Mouse (Mus musculus): ENCODE results near the gene Fam169a. TPM values are rescaled to one million over a fixed set of nuclear protein-coding genes. Genes with fewer than 3 reads are reported as not detected.
A peak's percentile ranks its signal among the peaks of the same experiment; 100 is the strongest.
"Not testable (repeated sequence)": the region's sequence is repeated elsewhere in the genome, so short reads cannot be mapped to it uniquely, and the experiment has no call there.

Fam169a gene
- polyA plus RNA-seq, 1 experiment from 2014 or later, result 0.17 TPM

- Histone ChIP-seq H3K27ac (no peak within 1 kb of the TSS), H3K4me3 (ENCODE audit: inconsistent target) (no peak within 1 kb of the TSS), H3K36me3 (ENCODE audit: inconsistent target) (no peaks in the 10 kb centered on the region), H3K79me2 (ENCODE audit: inconsistent target) (no peaks in the 10 kb centered on the region)
- WGBS (ENCODE audit: missing documents), result 55% methylated on average over 18 of the region's 22 CpGs
Observed at GRCm38 (mm10) chr13:97099187-97099852, 32.2 kb downstream of the Fam169a start, which contains the start of gene Gm6169. TSS of gene Gm6169 (minus strand) at chr13:97099237.

- no peaks in the 10 kb centered on the region for H3K36me3 ChIP-seq (ENCODE audit: inconsistent target)
- H3K27ac ChIP-seq, result no peak overlapping the region
- no peaks in the 10 kb centered on the region for H3K79me2 ChIP-seq (ENCODE audit: inconsistent target)
- no peak overlapping the region for H3K4me3 ChIP-seq (ENCODE audit: inconsistent target)
- WGBS (ENCODE audit: missing documents), result 93% methylated on average over 7 of the region's 7 CpGs
Observed at GRCm38 (mm10) chr13:97104996-97105395, 37.9 kb downstream of the Fam169a start.

- not testable (repeated sequence) for H3K79me2 ChIP-seq (ENCODE audit: inconsistent target); H3K4me3 ChIP-seq (ENCODE audit: inconsistent target); H3K27ac ChIP-seq; H3K36me3 ChIP-seq (ENCODE audit: inconsistent target)
- WGBS (ENCODE audit: missing documents), result 96% methylated on average over 4 of the region's 4 CpGs
Observed at GRCm38 (mm10) chr13:97107721-97108120, 40.6 kb downstream of the Fam169a start.

- Histone ChIP-seq H3K36me3 (ENCODE audit: inconsistent target) (no peaks in the 10 kb centered on the region), H3K27ac (no peak overlapping the region), H3K79me2 (ENCODE audit: inconsistent target) (no peaks in the 10 kb centered on the region), H3K4me3 (ENCODE audit: inconsistent target) (no peak overlapping the region)
- 96% methylated on average over 4 of the region's 4 CpGs for WGBS (ENCODE audit: missing documents)
Observed at GRCm38 (mm10) chr13:97109046-97109445, 42.0 kb downstream of the Fam169a start.

GRCm38 (mm10) chr13:97121341-97121740 lies 54.3 kb downstream of the Fam169a start:
- Histone ChIP-seq H3K27ac (no peak overlapping the region), H3K36me3 (ENCODE audit: inconsistent target) (no peaks in the 10 kb centered on the region), H3K79me2 (ENCODE audit: inconsistent target) (no peaks in the 10 kb centered on the region), H3K4me3 (ENCODE audit: inconsistent target) (no peak overlapping the region)
- WGBS (ENCODE audit: missing documents), result 93% methylated on average over 3 of the region's 3 CpGs

- H3K79me2 ChIP-seq (ENCODE audit: inconsistent target), result not testable (repeated sequence)
- no CpG with 5 or more reads among the region's 4 CpGs for WGBS (ENCODE audit: missing documents)
Observed at GRCm38 (mm10) chr13:97129654-97130053, 62.6 kb downstream of the Fam169a start.

GRCm38 (mm10) chr13:97130413-97130812 lies 63.3 kb downstream of the Fam169a start:
- H3K27ac ChIP-seq; H3K79me2 ChIP-seq (ENCODE audit: inconsistent target); H3K4me3 ChIP-seq (ENCODE audit: inconsistent target): not testable (repeated sequence)
- WGBS (ENCODE audit: missing documents), result no CpG with 5 or more reads among the region's 2 CpGs
- peaks cover 33% of the 10 kb centered on the region for H3K36me3 ChIP-seq (ENCODE audit: inconsistent target)

More at GRCm38 (mm10) chr13:97129654-97130053, 62.6 kb downstream of the Fam169a start:
- peaks cover 27% of the 10 kb centered on the region for H3K36me3 ChIP-seq (ENCODE audit: inconsistent target)
- not testable (repeated sequence) for H3K4me3 ChIP-seq (ENCODE audit: inconsistent target); H3K27ac ChIP-seq

GRCm38 (mm10) chr13:97137466-97138400 lies 70.6 kb downstream of the Fam169a start, which contains the start of the genes Gfm2 and Nsa2:
TSS of gene Gfm2 (plus strand) at chr13:97137937.
TSS of gene Nsa2 (minus strand) at chr13:97137937.
- H3K36me3 ChIP-seq (ENCODE audit: inconsistent target), result peaks cover 26% of the 10 kb centered on the region
- peak within 1 kb of the TSS; percentile 69 for H3K27ac ChIP-seq
- peak within 1 kb of the TSS; percentile 81 for H3K4me3 ChIP-seq (ENCODE audit: inconsistent target)
- 1% methylated on average over 51 of the region's 57 CpGs for WGBS (ENCODE audit: missing documents)
- peaks cover 48% of the 10 kb centered on the region for H3K79me2 ChIP-seq (ENCODE audit: inconsistent target)

- Histone ChIP-seq H3K79me2 (ENCODE audit: inconsistent target) (peaks cover 48% of the 10 kb centered on the region), H3K27ac (peak overlapping the region; percentile 69), H3K4me3 (ENCODE audit: inconsistent target) (peak overlapping the region; percentile 81), H3K36me3 (ENCODE audit: inconsistent target) (peaks cover 29% of the 10 kb centered on the region)
- 23% methylated on average over 8 of the region's 8 CpGs for WGBS (ENCODE audit: missing documents)
Observed at GRCm38 (mm10) chr13:97138404-97138931, 71.4 kb downstream of the Fam169a start.

- 95% methylated on average over 7 of the region's 7 CpGs for WGBS (ENCODE audit: missing documents)
- Histone ChIP-seq H3K27ac (no peak overlapping the region), H3K4me3 (ENCODE audit: inconsistent target) (no peak overlapping the region), H3K36me3 (ENCODE audit: inconsistent target) (peaks cover 25% of the 10 kb centered on the region), H3K79me2 (ENCODE audit: inconsistent target) (peaks cover 25% of the 10 kb centered on the region)
Observed at GRCm38 (mm10) chr13:97142321-97142720, 75.2 kb downstream of the Fam169a start.

- H3K79me2 ChIP-seq (ENCODE audit: inconsistent target), result 0 out of 2 replicates have a peak, but pooled peaks cover under 1% of the 10 kb centered on the region
- no peak overlapping the region for H3K4me3 ChIP-seq (ENCODE audit: inconsistent target)
- H3K27ac ChIP-seq, result no peak overlapping the region
- H3K36me3 ChIP-seq (ENCODE audit: inconsistent target), result peaks cover 55% of the 10 kb centered on the region
- 66% methylated on average over 4 of the region's 4 CpGs for WGBS (ENCODE audit: missing documents)
Observed at GRCm38 (mm10) chr13:97145834-97146233, 78.7 kb downstream of the Fam169a start.

- WGBS (ENCODE audit: missing documents), result 95% methylated on average over 10 of the region's 10 CpGs
- no peak overlapping the region for H3K4me3 ChIP-seq (ENCODE audit: inconsistent target)
- H3K36me3 ChIP-seq (ENCODE audit: inconsistent target), result peaks cover 85% of the 10 kb centered on the region
- H3K27ac ChIP-seq, result no peak overlapping the region
- no peaks in the 10 kb centered on the region for H3K79me2 ChIP-seq (ENCODE audit: inconsistent target)
Observed at GRCm38 (mm10) chr13:97175520-97176264, 108.6 kb downstream of the Fam169a start.

- no peak overlapping the region for H3K27ac ChIP-seq
- H3K79me2 ChIP-seq (ENCODE audit: inconsistent target), result no peaks in the 10 kb centered on the region
- H3K4me3 ChIP-seq (ENCODE audit: inconsistent target), result no peak overlapping the region
- peaks cover 93% of the 10 kb centered on the region for H3K36me3 ChIP-seq (ENCODE audit: inconsistent target)
- WGBS (ENCODE audit: missing documents), result 93% methylated on average over 5 of the region's 5 CpGs
Observed at GRCm38 (mm10) chr13:97176731-97177130, 109.6 kb downstream of the Fam169a start.

- peaks cover 93% of the 10 kb centered on the region for H3K36me3 ChIP-seq (ENCODE audit: inconsistent target)
- no peak overlapping the region for H3K4me3 ChIP-seq (ENCODE audit: inconsistent target)
- WGBS (ENCODE audit: missing documents), result 97% methylated on average over 7 of the region's 7 CpGs
- H3K79me2 ChIP-seq (ENCODE audit: inconsistent target), result no peaks in the 10 kb centered on the region
- H3K27ac ChIP-seq, result no peak overlapping the region
Observed at GRCm38 (mm10) chr13:97178943-97179342, 111.9 kb downstream of the Fam169a start.

All from macrophage (primary cell).